ENCODE assay signal across 9 mouse cellular contexts in the genomic region with DNA sequence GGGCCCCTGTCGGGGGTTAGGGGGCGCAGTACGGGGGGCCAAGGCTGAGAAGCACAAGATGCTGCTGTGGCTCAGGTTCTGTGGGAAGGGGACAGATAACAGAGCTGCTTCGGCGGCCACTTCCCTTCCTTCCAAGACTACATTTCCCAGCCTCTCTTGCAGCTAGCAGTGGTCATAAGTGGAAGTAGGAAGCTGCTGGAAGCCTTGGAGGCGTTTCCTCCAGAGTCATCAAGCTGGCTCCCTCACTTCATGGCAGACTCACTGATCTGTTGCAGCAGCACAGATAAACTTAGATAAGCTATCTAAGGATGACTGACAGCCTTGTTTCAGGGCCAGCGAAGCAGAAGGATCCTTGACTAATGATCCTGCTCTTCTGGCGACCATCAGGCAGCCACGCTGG.
DNase-seq lines count a peak whose midpoint lies in the region; ATAC-seq and TF ChIP-seq lines count a peak whose summit lies in the region.
"Had no signal": no experiment of that assay in that cellular context is flagged by ENCODE, and none has a peak within 500 bp of the region (broad histone marks: within the 10 kb centered on the region; RNA-seq: fewer than 3 reads in every experiment).

No protein-coding gene starts in this region.

- no peak overlapping the region; the same call in 1 of the 2 replicates for H3K4me3 ChIP-seq in layer of hippocampus, adult 2 months
- H3K4me3 ChIP-seq in lung, adult 2 months (replicated peaks; ENCODE audit: extremely low read depth, low read depth, low read length) = peak overlapping the region; percentile 34
- no peak overlapping the region for H3K4me3 ChIP-seq in cerebellum, adult 2 months (replicated peaks; ENCODE audit: insufficient read depth, low read depth, low read length)
- H3K4me3 ChIP-seq: limb, embryonic 15.5 days had no signal

- H3K27ac ChIP-seq in layer of hippocampus, adult 2 months = peak overlapping the region; percentile 93
- H3K27ac ChIP-seq in cerebellum, adult 2 months (ENCODE audit: insufficient read depth, low read length) = no peak overlapping the region
- H3K27ac ChIP-seq: limb, embryonic 15.5 days had no signal

- peak; percentile 52 for DNase-seq in adrenal gland, adult 8-10 months
- no peak for DNase-seq in adrenal gland, postnatal 4 days (ENCODE audit: low spot score in 2 of 2)
- no peak for DNase-seq in layer of hippocampus, adult 2 months (ENCODE audit: low spot score in 2 of 2)
- DNase-seq in layer of hippocampus, adult 11-12 months (ENCODE audit: low spot score) = no peak
- DNase-seq in lung, adult 2 months = no peak
- peak; percentile 62 for DNase-seq in skeletal muscle tissue, adult 2 months (ENCODE audit: low read depth, low spot score)
- DNase-seq in cerebellum, adult 2 months = no peak

- H3K27me3 ChIP-seq in cerebellum, adult 2 months (ENCODE audit: control insufficient read depth, insufficient read depth, low read length) = no peaks in the 10 kb centered on the region
- H3K27me3 ChIP-seq: limb, embryonic 15.5 days had no signal

- TF ChIP-seq POLR2A in lung, adult 2 months (IDR thresholded peaks at IDR 0.05; ENCODE audit: borderline replicate concordance, extremely low read depth, low read depth, low read length) = no peak
- no peak for TF ChIP-seq POLR2A in cerebellum, adult 2 months (IDR thresholded peaks at IDR 0.05; ENCODE audit: borderline replicate concordance, insufficient read depth, low read length)

- WGBS in lung, adult 2 months = 49% methylated on average over 9 of the region's 9 CpGs
- 56% methylated on average over 9 of the region's 9 CpGs for WGBS in cerebellum, adult 2 months

- no peak for TF ChIP-seq CTCF in layer of hippocampus, adult 2 months (conservative IDR thresholded peaks at IDR 0.05)
- no peak for TF ChIP-seq CTCF in lung, adult 2 months (IDR thresholded peaks at IDR 0.05; ENCODE audit: insufficient read depth, low read length)
- TF ChIP-seq CTCF in cerebellum, adult 2 months (IDR thresholded peaks at IDR 0.05; ENCODE audit: borderline replicate concordance, insufficient read depth, low read depth, low read length) = no peak

- peaks cover 17% of the 10 kb centered on the region for H3K4me1 ChIP-seq in lung, adult 2 months (ENCODE audit: control insufficient read depth, insufficient read depth, low read length)
- peaks cover 46% of the 10 kb centered on the region for H3K4me1 ChIP-seq in cerebellum, adult 2 months (ENCODE audit: control insufficient read depth, insufficient read depth, low read length)

- no peak for ATAC-seq in CD4-positive, CD25-positive, alpha-beta regulatory T cell, adult 4 months

Comparison
In these comparisons a context has a peak if more than half of its experiments do, and no peak if none do; other contexts are left out.
1. DNase-seq: peak in adrenal gland, adult 8-10 months (single experiment) and skeletal muscle tissue, adult 2 months (single experiment); none in adrenal gland, postnatal 4 days (0 of 2), layer of hippocampus, adult 2 months (0 of 2), layer of hippocampus, adult 11-12 months (single experiment), lung, adult 2 months (single experiment) and cerebellum, adult 2 months (0 of 2).